Mouse (Mus musculus): ENCODE measurements around the gene Ovol3.

The Ovol3 gene

GRCm38 (mm10) chr7:30194101-30194831 lies 41.3 kb downstream of the Ovol3 start:
- under 1% methylated on average over 26 of the region's 26 CpGs for WGBS

- 2% methylated on average over 25 of the region's 26 CpGs for WGBS
These were observed 41.9 kb downstream of the Ovol3 start for GRCm38 (mm10) chr7:30193581-30194100.

GRCm38 (mm10) chr7:30193013-30193412 lies 42.5 kb downstream of the Ovol3 start:
- 38% methylated on average over 9 of the region's 9 CpGs for WGBS

- 96% methylated on average over 12 of the region's 12 CpGs for WGBS
These were observed 43.4 kb downstream of the Ovol3 start for GRCm38 (mm10) chr7:30192088-30192487.

- 87% methylated on average over 4 of the region's 4 CpGs for WGBS
These were observed 46.4 kb downstream of the Ovol3 start for GRCm38 (mm10) chr7:30189116-30189491.

GRCm38 (mm10) chr7:30188344-30189115 lies 47.0 kb downstream of the Ovol3 start:
- WGBS = 64% methylated on average over 12 of the region's 12 CpGs

- WGBS = 75% methylated on average over 13 of the region's 13 CpGs
These were observed 50.7 kb downstream of the Ovol3 start for GRCm38 (mm10) chr7:30184641-30185348.

GRCm38 (mm10) chr7:30183879-30184289 lies 51.6 kb downstream of the Ovol3 start, which contains the start of gene Cox7a1:
TSS of gene Cox7a1 (plus strand) at chr7:30184144.
- 9% methylated on average over 11 of the region's 11 CpGs for WGBS
